Mouse (Mus musculus) intestine, embryonic 15.5 days (tissue): ENCODE results near the gene Pnkp. TPM values are rescaled to one million over a fixed set of nuclear protein-coding genes. Genes with fewer than 3 reads are reported as not detected.

Source experiments
- ATAC-seq: fragments of 200-750 bp; cut with Nextera tagmentation; 2 replicates; pipeline ENCODE4 v1.8.0; 2017; ENCODE audit warnings: moderate TSS enrichment, moderate library complexity
- H3K27ac ChIP-seq: fragments of 300-500 bp; sonication (generic); 2 replicates; pipeline ENCODE4 v1.5.1; 2015; ENCODE audit warnings: mild to moderate bottlenecking, inconsistent platforms
- H3K27me3 ChIP-seq: fragments of 300-500 bp; sonication (generic); replicated peaks from 2 replicates; pipeline ENCODE4 v1.6.1; 2015; ENCODE audit warnings: inconsistent platforms
- H3K36me3 ChIP-seq: fragments of 300-500 bp; sonication (generic); 2 replicates; pipeline ENCODE4 v1.6.1; 2015; ENCODE audit warnings: inconsistent platforms
- H3K4me1 ChIP-seq: fragments of 300-500 bp; sonication (generic); replicated peaks from 2 replicates; pipeline ENCODE4 v1.6.1; 2015; ENCODE audit warnings: inconsistent platforms
- H3K4me2 ChIP-seq: fragments of 300-500 bp; sonication (generic); replicated peaks from 2 replicates; pipeline ENCODE4 v1.6.1; 2015; ENCODE audit warnings: mild to moderate bottlenecking, inconsistent platforms
- H3K4me3 ChIP-seq: fragments of 300-500 bp; sonication (generic); replicated peaks from 2 replicates; pipeline ENCODE4 v1.5.1; 2015; ENCODE audit warnings: inconsistent platforms
- H3K9ac ChIP-seq: fragments of 300-500 bp; sonication (generic); 2 replicates; pipeline ENCODE4 v1.6.1; 2015; ENCODE audit warnings: inconsistent platforms
- H3K9me3 ChIP-seq: fragments of 300-500 bp; sonication (generic); 2 replicates; pipeline ENCODE4 v1.6.1; 2016; ENCODE audit warnings: inconsistent platforms
- WGBS: fragments of 180-500 bp; shearing (Covaris S2); methylation state at CpG from one replicate; pipeline ENCODE4 v1.1.7; 2015; 5-methylcytosine and 5-hydroxymethylcytosine counted together
- polyA plus RNA-seq: library from polyadenylated mRNA; unstranded; fragments of >200 nt; fragmentation: Nextera tagmentation; extraction: Ambion mirVana; gene quantifications from 2 replicates; pipeline ENCODE4 v1.2.1, GENCODE M21; 2015

Gene Pnkp
- polyA plus RNA-seq, 1 experiment from 2014 or later = 29.0 TPM

GRCm38 (mm10) chr7:44817441-44817840 is 39.5 kb upstream of the Pnkp start:
- Histone ChIP-seq H3K4me2 (peak overlapping the region; percentile 64), H3K9ac (peak overlapping the region; percentile 86), H3K27ac (peak overlapping the region; percentile 96), H3K36me3 (no peaks in the 10 kb centered on the region), H3K9me3 (no peaks in the 10 kb centered on the region), H3K4me3 (peak overlapping the region; percentile 71), H3K4me1 (peaks cover 40% of the 10 kb centered on the region), H3K27me3 (no peaks in the 10 kb centered on the region)
- no peak for ATAC-seq
- 17% methylated on average over 3 of the region's 3 CpGs for WGBS

GRCm38 (mm10) chr7:44818164-44818563 is 38.8 kb upstream of the Pnkp start:
- H3K27me3 ChIP-seq = no peaks in the 10 kb centered on the region
- peak overlapping the region; percentile 71 for H3K4me3 ChIP-seq
- peaks cover 43% of the 10 kb centered on the region for H3K4me1 ChIP-seq
- peak overlapping the region; percentile 42; the same call in 1 of the 2 replicates for H3K9ac ChIP-seq
- H3K9me3 ChIP-seq = no peaks in the 10 kb centered on the region
- peak overlapping the region; percentile 96 for H3K27ac ChIP-seq
- H3K4me2 ChIP-seq = peak overlapping the region; percentile 64
- no peak for ATAC-seq
- WGBS = 16% methylated on average over 2 of the region's 2 CpGs
- H3K36me3 ChIP-seq = no peaks in the 10 kb centered on the region

- Histone ChIP-seq H3K4me1 (peaks cover 44% of the 10 kb centered on the region), H3K4me2 (peak overlapping the region; percentile 64), H3K9ac (peak overlapping the region; percentile 42), H3K36me3 (no peaks in the 10 kb centered on the region), H3K9me3 (no peaks in the 10 kb centered on the region), H3K4me3 (peak overlapping the region; percentile 71), H3K27ac (0 out of 2 replicates have a peak overlapping the region, but pooled peaks have one; percentile 96), H3K27me3 (no peaks in the 10 kb centered on the region)
- 34% methylated on average over 6 of the region's 6 CpGs for WGBS
- ATAC-seq = no peak
Measured at GRCm38 (mm10) chr7:44818751-44819235, 38.1 kb upstream of the Pnkp start.

- H3K9ac ChIP-seq = no peak overlapping the region
- 80% methylated on average over 2 of the region's 2 CpGs for WGBS
- peak overlapping the region; percentile 71; the same call in 1 of the 2 replicates for H3K4me3 ChIP-seq
- no peak for ATAC-seq
- peak overlapping the region; percentile 64 for H3K4me2 ChIP-seq
- no peaks in the 10 kb centered on the region for H3K36me3 ChIP-seq
- no peaks in the 10 kb centered on the region for H3K9me3 ChIP-seq
- no peaks in the 10 kb centered on the region for H3K27me3 ChIP-seq
- peaks cover 44% of the 10 kb centered on the region for H3K4me1 ChIP-seq
- 0 out of 2 replicates have a peak overlapping the region, but pooled peaks have one; percentile 1 for H3K27ac ChIP-seq
Measured at GRCm38 (mm10) chr7:44819391-44819790, 37.5 kb upstream of the Pnkp start.

GRCm38 (mm10) chr7:44819863-44820262 is 37.1 kb upstream of the Pnkp start:
- 52% methylated on average over 5 of the region's 5 CpGs for WGBS
- 0 out of 2 replicates have a peak overlapping the region, but pooled peaks have one; percentile 1 for H3K27ac ChIP-seq
- no peaks in the 10 kb centered on the region for H3K36me3 ChIP-seq
- H3K27me3 ChIP-seq = no peaks in the 10 kb centered on the region
- no peak overlapping the region for H3K9ac ChIP-seq
- H3K4me3 ChIP-seq = no peak overlapping the region
- H3K4me2 ChIP-seq = peak overlapping the region; percentile 64; the same call in 1 of the 2 replicates
- H3K9me3 ChIP-seq = no peaks in the 10 kb centered on the region
- no peak for ATAC-seq
- H3K4me1 ChIP-seq = peaks cover 42% of the 10 kb centered on the region

GRCm38 (mm10) chr7:44820525-44820924 is 36.4 kb upstream of the Pnkp start:
- peaks cover 38% of the 10 kb centered on the region for H3K4me1 ChIP-seq
- WGBS = 75% methylated on average over 3 of the region's 3 CpGs

GRCm38 (mm10) chr7:44821666-44822448 is 35.1 kb upstream of the Pnkp start:
- Histone ChIP-seq H3K4me3 (no peak overlapping the region), H3K27ac (no peak overlapping the region), H3K9me3 (no peaks in the 10 kb centered on the region), H3K27me3 (no peaks in the 10 kb centered on the region), H3K4me1 (peaks cover 38% of the 10 kb centered on the region), H3K9ac (no peak overlapping the region), H3K4me2 (no peak overlapping the region), H3K36me3 (peaks cover 4% of the 10 kb centered on the region; the same call in 1 of the 2 replicates)
- 84% methylated on average over 7 of the region's 7 CpGs for WGBS
- ATAC-seq = no peak

More at GRCm38 (mm10) chr7:44820525-44820924, 36.4 kb upstream of the Pnkp start:
- H3K9me3 ChIP-seq = no peaks in the 10 kb centered on the region
- H3K36me3 ChIP-seq = peaks cover under 1% of the 10 kb centered on the region; the same call in 1 of the 2 replicates
- H3K27me3 ChIP-seq = no peaks in the 10 kb centered on the region
- no peak overlapping the region for H3K4me2 ChIP-seq
- no peak overlapping the region for H3K27ac ChIP-seq
- no peak for ATAC-seq
- H3K4me3 ChIP-seq = no peak overlapping the region
- no peak overlapping the region for H3K9ac ChIP-seq

- H3K27ac ChIP-seq = no peak overlapping the region
- no peak for ATAC-seq
- H3K27me3 ChIP-seq = no peaks in the 10 kb centered on the region
- WGBS = 38% methylated on average over 7 of the region's 7 CpGs
- peaks cover 4% of the 10 kb centered on the region; the same call in 1 of the 2 replicates for H3K36me3 ChIP-seq
- no peaks in the 10 kb centered on the region for H3K9me3 ChIP-seq
- peaks cover 27% of the 10 kb centered on the region for H3K4me1 ChIP-seq
- H3K9ac ChIP-seq = no peak overlapping the region
- no peak overlapping the region for H3K4me2 ChIP-seq
- H3K4me3 ChIP-seq = no peak overlapping the region
Measured at GRCm38 (mm10) chr7:44823409-44823808, 33.5 kb upstream of the Pnkp start.

- no peaks in the 10 kb centered on the region for H3K27me3 ChIP-seq
- H3K9ac ChIP-seq = no peak overlapping the region
- H3K4me2 ChIP-seq = no peak overlapping the region
- H3K27ac ChIP-seq = no peak overlapping the region
- WGBS = 21% methylated on average over 3 of the region's 3 CpGs
- H3K4me1 ChIP-seq = peaks cover 14% of the 10 kb centered on the region; the same call in 1 of the 2 replicates
- no peaks in the 10 kb centered on the region for H3K9me3 ChIP-seq
- ATAC-seq = peak; percentile 62
- H3K4me3 ChIP-seq = no peak overlapping the region
- peaks cover 16% of the 10 kb centered on the region for H3K36me3 ChIP-seq
Measured at GRCm38 (mm10) chr7:44824872-44825271, 32.1 kb upstream of the Pnkp start.

GRCm38 (mm10) chr7:44826771-44827170 is 30.2 kb upstream of the Pnkp start:
- H3K36me3 ChIP-seq = peaks cover 32% of the 10 kb centered on the region
- no peaks in the 10 kb centered on the region for H3K9me3 ChIP-seq
- no peak overlapping the region for H3K4me3 ChIP-seq
- no peaks in the 10 kb centered on the region for H3K27me3 ChIP-seq
- ATAC-seq = no peak
- H3K27ac ChIP-seq = no peak overlapping the region
- no peak overlapping the region for H3K4me2 ChIP-seq
- peaks cover 4% of the 10 kb centered on the region; the same call in 1 of the 2 replicates for H3K4me1 ChIP-seq
- 85% methylated on average over 3 of the region's 3 CpGs for WGBS
- H3K9ac ChIP-seq = no peak overlapping the region

GRCm38 (mm10) chr7:44828706-44829105 is 28.2 kb upstream of the Pnkp start:
- H3K4me3 ChIP-seq = no peak overlapping the region
- no peaks in the 10 kb centered on the region for H3K4me1 ChIP-seq
- ATAC-seq = no peak
- no peak overlapping the region for H3K9ac ChIP-seq
- no peak overlapping the region for H3K27ac ChIP-seq
- peaks cover 32% of the 10 kb centered on the region for H3K36me3 ChIP-seq
- no peaks in the 10 kb centered on the region for H3K9me3 ChIP-seq
- H3K4me2 ChIP-seq = no peak overlapping the region
- 90% methylated on average over 5 of the region's 5 CpGs for WGBS
- H3K27me3 ChIP-seq = no peaks in the 10 kb centered on the region

GRCm38 (mm10) chr7:44832763-44833162 is 24.2 kb upstream of the Pnkp start:
- Histone ChIP-seq H3K4me3 (no peak overlapping the region), H3K4me1 (no peaks in the 10 kb centered on the region), H3K36me3 (peaks cover 28% of the 10 kb centered on the region), H3K27me3 (no peaks in the 10 kb centered on the region), H3K9me3 (no peaks in the 10 kb centered on the region), H3K4me2 (no peak overlapping the region), H3K9ac (no peak overlapping the region), H3K27ac (no peak overlapping the region)
- WGBS = 61% methylated on average over 4 of the region's 4 CpGs
- no peak for ATAC-seq
